Mouse (Mus musculus): Measurements from ENCODE around the gene Olfr374. TPM values are rescaled to one million over a fixed set of nuclear protein-coding genes. Genes with fewer than 3 reads are reported as not detected.
"Not testable (repeated sequence)": the region's sequence is repeated elsewhere in the genome, so short reads cannot be mapped to it uniquely, and the experiment has no call there.

Gene Olfr374
- polyA plus RNA-seq, 1 experiment, result 0.01 TPM

GRCm38 (mm10) chr8:72105165-72105564, 1.7 kb upstream of the Olfr374 start:
- H3K27me3 ChIP-seq (ENCODE audit: control insufficient read depth, insufficient read depth, insufficient read length), result peaks cover 11% of the 10 kb centered on the region
- TF ChIP-seq MYOD1 (IDR thresholded peaks at IDR 0.05; ENCODE audit: control insufficient read depth, insufficient read length, low read depth) (no peak), MYOG (IDR thresholded peaks at IDR 0.05; ENCODE audit: control insufficient read depth, extremely low read depth, insufficient read length) (no peak), USF1 (IDR thresholded peaks at IDR 0.05; ENCODE audit: low read depth) (no peak), CEBPB (IDR thresholded peaks at IDR 0.05; ENCODE audit: low read depth) (no peak), FOSL1 (IDR thresholded peaks at IDR 0.05; ENCODE audit: insufficient read depth, low read length, poor library complexity, severe bottlenecking) (no peak), MAX (IDR thresholded peaks at IDR 0.05) (no peak), CTCF (IDR thresholded peaks at IDR 0.05; ENCODE audit: control insufficient read depth, insufficient read depth, insufficient read length) (no peak)
- H3K36me3 ChIP-seq (ENCODE audit: control insufficient read depth, insufficient read depth), result no peaks in the 10 kb centered on the region
- no peaks in the 10 kb centered on the region for H3K79me2 ChIP-seq (ENCODE audit: control insufficient read depth, insufficient read depth)
- H3K79me3 ChIP-seq (ENCODE audit: low read depth), result no peaks in the 10 kb centered on the region
- H3ac ChIP-seq (ENCODE audit: control insufficient read depth, insufficient read length, low read depth), result no peak overlapping the region
- H3K4me3 ChIP-seq (ENCODE audit: insufficient read depth, poor library complexity, severe bottlenecking), result no peak overlapping the region

GRCm38 (mm10) chr8:72110876-72111275, 4.0 kb downstream of the Olfr374 start:
- TF ChIP-seq USF1 (IDR thresholded peaks at IDR 0.05; ENCODE audit: low read depth), result no peak
- TF ChIP-seq MAX (IDR thresholded peaks at IDR 0.05), result no peak
- no peak for TF ChIP-seq CEBPB (IDR thresholded peaks at IDR 0.05; ENCODE audit: low read depth)
- TF ChIP-seq MYOD1 (IDR thresholded peaks at IDR 0.05; ENCODE audit: control insufficient read depth, insufficient read length, low read depth), result no peak
- no peak for TF ChIP-seq MYOG (IDR thresholded peaks at IDR 0.05; ENCODE audit: control insufficient read depth, extremely low read depth, insufficient read length)
- TF ChIP-seq CTCF (IDR thresholded peaks at IDR 0.05; ENCODE audit: control insufficient read depth, insufficient read depth, insufficient read length), result no peak
- TF ChIP-seq FOSL1 (IDR thresholded peaks at IDR 0.05; ENCODE audit: insufficient read depth, low read length, poor library complexity, severe bottlenecking), result no peak
- no peak overlapping the region for H3K4me3 ChIP-seq (ENCODE audit: insufficient read depth, poor library complexity, severe bottlenecking)

GRCm38 (mm10) chr8:72112486-72112885, 5.6 kb downstream of the Olfr374 start:
- TF ChIP-seq FOSL1 (IDR thresholded peaks at IDR 0.05; ENCODE audit: insufficient read depth, low read length, poor library complexity, severe bottlenecking), result no peak
- TF ChIP-seq MYOG (IDR thresholded peaks at IDR 0.05; ENCODE audit: control insufficient read depth, extremely low read depth, insufficient read length), result no peak
- TF ChIP-seq USF1 (IDR thresholded peaks at IDR 0.05; ENCODE audit: low read depth), result no peak
- TF ChIP-seq CEBPB (IDR thresholded peaks at IDR 0.05; ENCODE audit: low read depth), result no peak
- no peak for TF ChIP-seq MYOD1 (IDR thresholded peaks at IDR 0.05; ENCODE audit: control insufficient read depth, insufficient read length, low read depth)
- TF ChIP-seq MAX (IDR thresholded peaks at IDR 0.05), result no peak
- TF ChIP-seq CTCF (IDR thresholded peaks at IDR 0.05; ENCODE audit: control insufficient read depth, insufficient read depth, insufficient read length), result no peak
- H3K4me3 ChIP-seq (ENCODE audit: insufficient read depth, poor library complexity, severe bottlenecking), result no peak overlapping the region

More at GRCm38 (mm10) chr8:72110876-72111275, 4.0 kb downstream of the Olfr374 start:
- Histone ChIP-seq H3ac (ENCODE audit: control insufficient read depth, insufficient read length, low read depth) (no peak overlapping the region), H3K79me3 (ENCODE audit: low read depth) (no peaks in the 10 kb centered on the region), H3K27me3 (ENCODE audit: control insufficient read depth, insufficient read depth, insufficient read length) (peaks cover 4% of the 10 kb centered on the region), H3K79me2 (ENCODE audit: control insufficient read depth, insufficient read depth) (no peaks in the 10 kb centered on the region), H3K36me3 (ENCODE audit: control insufficient read depth, insufficient read depth) (no peaks in the 10 kb centered on the region)

GRCm38 (mm10) chr8:72115202-72115601, 8.4 kb downstream of the Olfr374 start:
- no peaks in the 10 kb centered on the region for H3K27me3 ChIP-seq (ENCODE audit: control insufficient read depth, insufficient read depth, insufficient read length)
- no peaks in the 10 kb centered on the region for H3K36me3 ChIP-seq (ENCODE audit: control insufficient read depth, insufficient read depth)
- TF ChIP-seq MYOD1 (IDR thresholded peaks at IDR 0.05; ENCODE audit: control insufficient read depth, insufficient read length, low read depth) (no peak), CTCF (IDR thresholded peaks at IDR 0.05; ENCODE audit: control insufficient read depth, insufficient read depth, insufficient read length) (no peak), MYOG (IDR thresholded peaks at IDR 0.05; ENCODE audit: control insufficient read depth, extremely low read depth, insufficient read length) (no peak), USF1 (IDR thresholded peaks at IDR 0.05; ENCODE audit: low read depth) (no peak), CEBPB (IDR thresholded peaks at IDR 0.05; ENCODE audit: low read depth) (no peak), MAX (IDR thresholded peaks at IDR 0.05) (no peak), FOSL1 (IDR thresholded peaks at IDR 0.05; ENCODE audit: insufficient read depth, low read length, poor library complexity, severe bottlenecking) (no peak)
- no peaks in the 10 kb centered on the region for H3K79me3 ChIP-seq (ENCODE audit: low read depth)
- no peak overlapping the region for H3ac ChIP-seq (ENCODE audit: control insufficient read depth, insufficient read length, low read depth)
- no peaks in the 10 kb centered on the region for H3K79me2 ChIP-seq (ENCODE audit: control insufficient read depth, insufficient read depth)
- H3K4me3 ChIP-seq (ENCODE audit: insufficient read depth, poor library complexity, severe bottlenecking), result no peak overlapping the region

More at GRCm38 (mm10) chr8:72112486-72112885, 5.6 kb downstream of the Olfr374 start:
- no peak overlapping the region for H3ac ChIP-seq (ENCODE audit: control insufficient read depth, insufficient read length, low read depth)
- no peaks in the 10 kb centered on the region for H3K36me3 ChIP-seq (ENCODE audit: control insufficient read depth, insufficient read depth)
- no peaks in the 10 kb centered on the region for H3K27me3 ChIP-seq (ENCODE audit: control insufficient read depth, insufficient read depth, insufficient read length)
- no peaks in the 10 kb centered on the region for H3K79me2 ChIP-seq (ENCODE audit: control insufficient read depth, insufficient read depth)
- no peaks in the 10 kb centered on the region for H3K79me3 ChIP-seq (ENCODE audit: low read depth)

- Histone ChIP-seq H3K27me3 (ENCODE audit: control insufficient read depth, insufficient read depth, insufficient read length) (no peaks in the 10 kb centered on the region), H3K36me3 (ENCODE audit: control insufficient read depth, insufficient read depth) (no peaks in the 10 kb centered on the region), H3K79me3 (ENCODE audit: low read depth) (no peaks in the 10 kb centered on the region), H3K79me2 (ENCODE audit: control insufficient read depth, insufficient read depth) (no peaks in the 10 kb centered on the region), H3K4me3 (ENCODE audit: insufficient read depth, poor library complexity, severe bottlenecking) (no peak overlapping the region), H3ac (ENCODE audit: control insufficient read depth, insufficient read length, low read depth) (no peak overlapping the region)
- TF ChIP-seq FOSL1 (IDR thresholded peaks at IDR 0.05; ENCODE audit: insufficient read depth, low read length, poor library complexity, severe bottlenecking), result no peak
- no peak for TF ChIP-seq CEBPB (IDR thresholded peaks at IDR 0.05; ENCODE audit: low read depth)
- TF ChIP-seq MYOG (IDR thresholded peaks at IDR 0.05; ENCODE audit: control insufficient read depth, extremely low read depth, insufficient read length), result no peak
- no peak for TF ChIP-seq USF1 (IDR thresholded peaks at IDR 0.05; ENCODE audit: low read depth)
- TF ChIP-seq MAX (IDR thresholded peaks at IDR 0.05), result no peak
These were observed 11.8 kb downstream of the Olfr374 start for GRCm38 (mm10) chr8:72118616-72119015.

GRCm38 (mm10) chr8:72121486-72121885, 14.6 kb downstream of the Olfr374 start:
- not testable (repeated sequence) for H3K36me3 ChIP-seq (ENCODE audit: control insufficient read depth, insufficient read depth); H3K79me3 ChIP-seq (ENCODE audit: low read depth); H3K4me3 ChIP-seq (ENCODE audit: insufficient read depth, poor library complexity, severe bottlenecking); H3ac ChIP-seq (ENCODE audit: control insufficient read depth, insufficient read length, low read depth); H3K27me3 ChIP-seq (ENCODE audit: control insufficient read depth, insufficient read depth, insufficient read length); H3K79me2 ChIP-seq (ENCODE audit: control insufficient read depth, insufficient read depth)

All from C2C12 (cell line).